Mouse (Mus musculus) midbrain, embryonic 14.5 days (tissue): ENCODE data around the gene Coil. TPM values are rescaled to one million over a fixed set of nuclear protein-coding genes. Genes with fewer than 3 reads are reported as not detected.
"Not testable (repeated sequence)": the region's sequence is repeated elsewhere in the genome, so short reads cannot be mapped to it uniquely, and the experiment has no call there.

Source experiments
- ATAC-seq: fragments of 200-750 bp; cut with Nextera tagmentation; 2 replicates; pipeline ENCODE4 v1.8.0; 2017; ENCODE audit warnings: moderate number of reproducible peaks, moderate library complexity; ENCODE audit not compliant: low FRiP score, low TSS enrichment
- DNase-seq: peaks from one replicate; pipeline ENCODE4 v3.0.0-alpha.2; 2015
- H3K27ac ChIP-seq: fragments of 300-500 bp; sonication (generic); replicated peaks from 2 replicates; pipeline ENCODE4 v1.5.1; 2014; ENCODE audit warnings: mild to moderate bottlenecking, low read depth, low read length, moderate library complexity
- H3K27me3 ChIP-seq: fragments of 300-500 bp; sonication (generic); 2 replicates; pipeline ENCODE4 v1.6.1; 2014; ENCODE audit warnings: low read length, control low read depth, mixed read lengths; ENCODE audit not compliant: control insufficient read depth, insufficient read depth
- H3K36me3 ChIP-seq: fragments of 300-500 bp; sonication (generic); 2 replicates; pipeline ENCODE4 v1.6.1; 2014; ENCODE audit warnings: low read length, control low read depth; ENCODE audit not compliant: control insufficient read depth, insufficient read depth
- H3K4me1 ChIP-seq: fragments of 300-500 bp; sonication (generic); 2 replicates; pipeline ENCODE4 v1.6.1; 2014; ENCODE audit warnings: mild to moderate bottlenecking, antibody characterized with exemption, low read length, control low read depth; ENCODE audit not compliant: control insufficient read depth, insufficient read depth
- H3K4me2 ChIP-seq: fragments of 300-500 bp; sonication (generic); 2 replicates; pipeline ENCODE4 v1.6.1; 2014; ENCODE audit warnings: mild to moderate bottlenecking, low read length, moderate library complexity
- H3K4me3 ChIP-seq: fragments of 300-500 bp; sonication (generic); replicated peaks from 2 replicates; pipeline ENCODE4 v1.5.1; 2014; ENCODE audit warnings: low read depth, low read length
- H3K9ac ChIP-seq: fragments of 300-500 bp; sonication (generic); replicated peaks from 2 replicates; pipeline ENCODE4 v1.6.1; 2014; ENCODE audit warnings: mild to moderate bottlenecking, low read length, moderate library complexity
- H3K9me3 ChIP-seq: fragments of 300-500 bp; sonication (generic); 2 replicates; pipeline ENCODE4 v1.6.1; 2016; ENCODE audit warnings: low read length, control low read depth, mixed read lengths; ENCODE audit not compliant: control insufficient read depth
- WGBS: fragments of 180-500 bp; shearing (Covaris S2); extraction: QIAGEN DNeasy Blood & Tissue Kit; methylation state at CpG from one replicate; pipeline ENCODE4 v1.1.7; 2014; 5-methylcytosine and 5-hydroxymethylcytosine counted together
- polyA plus RNA-seq: library from polyadenylated mRNA; unstranded; fragments of >200 nt; fragmentation: Nextera tagmentation; extraction: Ambion mirVana; gene quantifications from 2 replicates; pipeline ENCODE4 v1.2.1, GENCODE M21; 2014

The Coil gene
- polyA plus RNA-seq, 1 experiment from 2014 or later = 19.2 TPM

GRCm38 (mm10) chr11:89034592-89034991 lies 64.5 kb downstream of the Coil start:
- no peak overlapping the region for H3K4me2 ChIP-seq
- no peak for DNase-seq
- no peaks in the 10 kb centered on the region for H3K4me1 ChIP-seq
- no peak overlapping the region for H3K27ac ChIP-seq
- H3K9me3 ChIP-seq = no peaks in the 10 kb centered on the region
- H3K36me3 ChIP-seq = peaks cover 19% of the 10 kb centered on the region
- no peak for ATAC-seq
- no peak overlapping the region for H3K4me3 ChIP-seq
- no peaks in the 10 kb centered on the region for H3K27me3 ChIP-seq
- H3K9ac ChIP-seq = no peak overlapping the region

- peaks cover 28% of the 10 kb centered on the region for H3K36me3 ChIP-seq
- no peaks in the 10 kb centered on the region for H3K9me3 ChIP-seq
- no peak overlapping the region for H3K9ac ChIP-seq
- H3K4me3 ChIP-seq = no peak overlapping the region
- WGBS = 85% methylated on average over 3 of the region's 3 CpGs
- no peak overlapping the region for H3K4me2 ChIP-seq
- no peaks in the 10 kb centered on the region for H3K27me3 ChIP-seq
- ATAC-seq = no peak
- no peak for DNase-seq
- H3K4me1 ChIP-seq = no peaks in the 10 kb centered on the region
- H3K27ac ChIP-seq = no peak overlapping the region
Measured at GRCm38 (mm10) chr11:89035552-89035951, 65.5 kb downstream of the Coil start.

DNA sequence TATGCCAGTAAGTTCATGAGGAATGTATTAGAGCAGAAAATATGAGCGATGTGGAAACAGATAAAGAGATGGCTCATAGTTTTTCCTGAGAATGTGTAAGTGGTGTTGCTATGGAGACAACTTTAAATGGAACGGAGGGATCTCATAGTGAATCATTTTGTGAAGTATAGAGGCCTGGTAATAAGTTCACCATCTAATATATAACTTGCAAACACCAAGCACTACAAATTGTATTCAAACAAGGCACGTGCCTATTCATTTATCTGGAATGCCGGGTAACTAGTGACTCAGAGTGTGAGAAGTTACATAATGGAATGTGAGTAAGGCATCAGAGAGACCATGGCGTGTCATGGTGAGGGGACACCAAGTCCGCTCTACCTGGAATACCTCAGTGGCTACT lies 68.4 kb downstream of the Coil start:
- WGBS = 92% methylated on average over 6 of the region's 6 CpGs
- H3K4me3 ChIP-seq = no peak overlapping the region
- ATAC-seq = no peak
- H3K27ac ChIP-seq = no peak overlapping the region
- no peaks in the 10 kb centered on the region for H3K4me1 ChIP-seq
- H3K27me3 ChIP-seq = no peaks in the 10 kb centered on the region
- H3K9me3 ChIP-seq = no peaks in the 10 kb centered on the region
- H3K36me3 ChIP-seq = peaks cover 55% of the 10 kb centered on the region
- DNase-seq = no peak
- no peak overlapping the region for H3K9ac ChIP-seq
- H3K4me2 ChIP-seq = no peak overlapping the region

DNA sequence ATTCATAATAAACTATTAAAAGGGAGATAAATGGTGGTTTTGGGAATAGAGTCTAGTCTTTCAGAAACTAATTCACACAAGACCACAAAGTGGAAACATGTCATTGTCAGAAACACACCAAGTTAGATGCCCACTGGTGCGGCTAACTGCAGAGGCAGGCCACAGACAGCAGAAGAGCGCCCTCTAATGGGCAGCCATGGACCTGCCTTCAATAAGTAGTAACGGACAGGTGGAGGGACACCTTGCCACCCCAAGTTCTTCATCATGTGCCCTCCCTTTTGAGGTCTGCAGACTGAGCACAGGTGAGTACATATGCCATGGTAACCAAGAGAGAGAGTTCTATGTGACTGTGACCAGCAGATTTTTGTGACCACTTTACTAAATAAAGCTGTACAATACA lies 69.3 kb downstream of the Coil start:
- ATAC-seq (no peak), DNase-seq (peak; percentile 60)
- H3K27ac ChIP-seq = no peak overlapping the region
- WGBS = 37% methylated on average over 3 of the region's 3 CpGs
- H3K36me3 ChIP-seq = peaks cover 62% of the 10 kb centered on the region
- H3K9ac ChIP-seq = no peak overlapping the region
- H3K4me3 ChIP-seq = no peak overlapping the region
- no peak overlapping the region for H3K4me2 ChIP-seq
- no peaks in the 10 kb centered on the region for H3K9me3 ChIP-seq
- no peaks in the 10 kb centered on the region for H3K4me1 ChIP-seq
- no peaks in the 10 kb centered on the region for H3K27me3 ChIP-seq

DNA sequence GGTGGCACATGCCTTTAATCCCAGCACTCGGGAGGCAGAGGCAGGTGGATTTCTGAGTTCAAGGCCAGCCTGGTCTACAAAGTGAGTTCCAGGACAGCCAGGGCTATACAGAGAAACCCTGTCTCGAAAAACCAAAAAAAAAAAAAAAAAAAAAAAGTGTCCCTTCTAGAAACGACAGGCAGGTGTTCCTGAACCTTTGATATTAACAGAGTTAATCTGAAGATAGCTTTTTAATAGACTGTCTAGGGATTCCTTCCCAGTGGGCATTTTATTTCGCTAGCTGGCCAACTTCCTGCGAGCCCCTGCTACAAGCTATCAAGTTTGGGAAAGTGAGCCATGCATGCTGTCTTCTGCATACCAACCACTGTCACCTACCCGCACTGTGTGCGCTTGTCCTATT lies 71.0 kb downstream of the Coil start:
- not testable (repeated sequence) for DNase-seq, H3K9me3 ChIP-seq, H3K27ac ChIP-seq, H3K4me2 ChIP-seq, H3K9ac ChIP-seq, H3K4me1 ChIP-seq, ATAC-seq, H3K4me3 ChIP-seq, H3K27me3 ChIP-seq
- H3K36me3 ChIP-seq = peaks cover 77% of the 10 kb centered on the region
- 91% methylated on average over 6 of the region's 7 CpGs for WGBS

Other genes starting within 250 kb of the Coil start
- 28.7 and 29.0 TPM in 2 replicates for gene Akap1, start 105.7 kb upstream of the Coil start, polyA plus RNA-seq
- gene Scpep1, start 14.8 kb upstream of the Coil start, polyA plus RNA-seq = 19.9 and 26.8 TPM in 2 replicates
- gene Elobl, start 3.3 kb upstream of the Coil start, polyA plus RNA-seq = not detected in 2 replicates
- gene Trim25, start 29.1 kb downstream of the Coil start, polyA plus RNA-seq = 2.0 and 3.9 TPM in 2 replicates
- 15.3 and 16.2 TPM in 2 replicates for gene Dgke, start 96.6 kb downstream of the Coil start, polyA plus RNA-seq
- not detected in 2 replicates for gene Gm525, start 103.6 kb downstream of the Coil start, polyA plus RNA-seq